Mouse (Mus musculus) myocyte (in vitro differentiated cells): ENCODE data around the gene Tenm1.

ENCODE experiments used
- E2F4 ChIP-seq: IDR thresholded peaks from one replicate; pipeline ENCODE4 v1.6.1; 2011; ENCODE audit warnings: mild to moderate bottlenecking, control low read depth, moderate library complexity; ENCODE audit not compliant: insufficient read depth
- MAX ChIP-seq: IDR thresholded peaks from one replicate; pipeline ENCODE4 v1.6.1; 2011; ENCODE audit warnings: low read depth, mild to moderate bottlenecking, control low read depth
- POLR2A ChIP-seq: IDR thresholded peaks from one replicate; pipeline ENCODE4 v1.6.1; 2011; ENCODE audit warnings: low read depth, mild to moderate bottlenecking, control low read depth, moderate library complexity; ENCODE audit not compliant: insufficient read length
- POLR2AphosphoS2 ChIP-seq: IDR thresholded peaks from one replicate; pipeline ENCODE4 v1.6.1; 2011; ENCODE audit warnings: low read depth, control low read depth; ENCODE audit not compliant: insufficient read length
- TCF12 ChIP-seq: IDR thresholded peaks from one replicate; pipeline ENCODE4 v1.6.1; 2011; ENCODE audit warnings: mild to moderate bottlenecking, control low read depth; ENCODE audit not compliant: poor library complexity, insufficient read depth, severe bottlenecking
- USF1 ChIP-seq: IDR thresholded peaks from one replicate; pipeline ENCODE4 v1.6.1; 2011; ENCODE audit warnings: low read depth, mild to moderate bottlenecking, control low read depth, moderate library complexity

- TF ChIP-seq USF1 (no peak), E2F4 (no peak), POLR2A (no peak), MAX (no peak), TCF12 (no peak), POLR2AphosphoS2 (no peak)
Observed at GRCm38 (mm10) chrX:43319351-43319750, 109.6 kb downstream of the Tenm1 start.
